Mouse (Mus musculus) adrenal gland, postnatal 36 days (tissue): Measurements from ENCODE around the gene Msh4. TPM values are rescaled to one million over a fixed set of nuclear protein-coding genes. Genes with fewer than 3 reads are reported as not detected.
"Not testable (repeated sequence)": the region's sequence is repeated elsewhere in the genome, so short reads cannot be mapped to it uniquely, and the experiment has no call there.

ENCODE experiments used
- DNase-seq, 2 experiments: peaks; one replicate each; pipeline ENCODE4 v3.0.0; 2021; ENCODE audit warnings: mixed read lengths in 1 of 2
- total RNA-seq, 2 experiments: library from RNA; stranded (reverse); gene quantifications; 2 replicates each; pipeline ENCODE4 v1.2.3; 2021

The Msh4 gene
- total RNA-seq, 2 experiments from 2014 or later, result 0.07 to 0.13 TPM

GRCm38 (mm10) chr3:153849368-153850015 lies 56.4 kb downstream of the Msh4 start:
- peak; percentile 39 to 47 for DNase-seq

DNA sequence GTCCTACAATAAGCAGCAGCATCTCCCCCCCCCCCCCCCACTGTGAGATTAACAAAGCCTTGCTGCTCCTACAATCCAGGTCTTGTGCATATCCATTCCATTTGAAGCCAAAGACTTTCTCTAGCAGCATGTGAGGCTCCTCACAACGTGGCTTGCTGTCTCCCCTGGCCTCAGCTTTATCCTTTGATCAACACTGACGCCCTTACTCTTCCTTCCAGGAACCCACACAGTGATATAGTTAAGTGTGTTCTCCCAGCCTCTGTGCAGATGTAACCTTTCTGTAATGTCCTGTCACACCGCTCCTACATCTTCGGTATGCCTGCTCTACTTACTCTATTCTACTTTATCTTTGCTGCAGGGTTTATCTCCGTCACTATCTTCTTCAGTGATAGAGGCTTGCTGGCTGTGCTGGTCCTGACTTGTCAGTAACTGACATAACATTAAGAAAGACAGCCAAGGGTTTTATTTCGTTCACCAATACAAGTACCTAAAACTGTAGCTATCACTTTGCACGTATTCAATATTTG lies 58.7 kb downstream of the Msh4 start:
- DNase-seq, result no peak

DNA sequence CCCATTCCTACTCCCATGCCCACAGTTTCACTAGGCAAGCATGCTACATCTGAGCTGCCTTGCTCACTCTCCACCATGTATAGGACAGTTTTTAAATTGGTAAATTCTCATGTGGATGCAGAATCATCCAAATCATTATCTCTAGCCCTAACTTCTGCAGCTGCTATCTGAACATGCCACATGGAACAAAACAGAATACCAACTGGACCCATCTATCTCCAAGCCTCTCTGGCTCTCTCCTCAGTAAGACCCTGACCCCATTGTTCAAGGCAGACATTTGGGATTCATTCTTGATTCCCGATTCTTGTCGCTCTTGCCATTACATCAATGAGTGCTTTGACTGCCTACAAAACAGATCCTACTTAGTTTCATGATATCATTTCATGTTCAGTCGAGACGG lies 59.8 kb downstream of the Msh4 start:
- DNase-seq, result no peak

- DNase-seq, result no peak
Measured at GRCm38 (mm10) chr3:153845500-153845899, 60.4 kb downstream of the Msh4 start.

DNA sequence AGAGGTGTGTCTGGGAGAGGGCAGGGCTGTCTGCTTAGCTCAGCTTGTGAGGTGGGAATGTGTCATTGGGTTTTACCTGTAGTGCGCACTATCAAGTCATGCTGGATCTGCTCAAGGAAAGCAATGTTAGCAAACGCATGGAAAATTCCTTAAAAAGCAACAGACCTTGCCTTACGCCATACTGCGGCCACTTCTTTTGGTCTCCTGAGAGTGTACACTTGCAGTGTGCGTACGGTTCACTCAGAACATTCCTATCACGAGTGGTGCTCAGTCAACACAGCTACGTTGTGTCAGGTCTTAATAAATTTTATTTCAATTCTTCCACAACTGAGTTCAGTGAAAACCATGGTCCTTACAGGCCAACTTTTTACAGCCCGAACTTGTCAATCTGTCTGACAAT lies 61.2 kb downstream of the Msh4 start:
- no peak for DNase-seq

DNA sequence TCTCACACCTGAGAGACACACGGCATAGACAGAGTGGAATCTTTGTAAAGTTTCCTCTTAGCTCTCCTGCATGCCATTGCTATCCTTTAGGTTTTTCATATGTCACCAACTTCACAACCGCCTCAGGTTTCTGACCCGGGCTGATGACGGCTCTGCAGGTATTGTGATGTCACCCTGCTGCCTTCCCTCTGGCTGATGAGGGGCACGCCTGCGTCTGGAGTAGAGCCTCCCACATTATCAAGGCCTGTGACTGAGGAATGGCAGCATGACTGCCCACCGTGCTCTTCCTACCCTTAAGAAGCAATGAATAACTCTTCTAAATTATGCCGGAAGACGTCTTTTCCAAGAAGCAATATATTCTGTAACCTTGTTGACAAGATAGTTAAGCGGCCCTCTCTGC lies 61.9 kb downstream of the Msh4 start, which contains the start of gene Asb17:
Asb17 (plus strand) TSS at position 180 of the 400 bp plus-strand sequence.
- no peak for DNase-seq

GRCm38 (mm10) chr3:153837593-153837992 lies 68.3 kb downstream of the Msh4 start:
- DNase-seq, result no peak

GRCm38 (mm10) chr3:153836316-153836715 lies 69.6 kb downstream of the Msh4 start:
- no peak for DNase-seq

DNA sequence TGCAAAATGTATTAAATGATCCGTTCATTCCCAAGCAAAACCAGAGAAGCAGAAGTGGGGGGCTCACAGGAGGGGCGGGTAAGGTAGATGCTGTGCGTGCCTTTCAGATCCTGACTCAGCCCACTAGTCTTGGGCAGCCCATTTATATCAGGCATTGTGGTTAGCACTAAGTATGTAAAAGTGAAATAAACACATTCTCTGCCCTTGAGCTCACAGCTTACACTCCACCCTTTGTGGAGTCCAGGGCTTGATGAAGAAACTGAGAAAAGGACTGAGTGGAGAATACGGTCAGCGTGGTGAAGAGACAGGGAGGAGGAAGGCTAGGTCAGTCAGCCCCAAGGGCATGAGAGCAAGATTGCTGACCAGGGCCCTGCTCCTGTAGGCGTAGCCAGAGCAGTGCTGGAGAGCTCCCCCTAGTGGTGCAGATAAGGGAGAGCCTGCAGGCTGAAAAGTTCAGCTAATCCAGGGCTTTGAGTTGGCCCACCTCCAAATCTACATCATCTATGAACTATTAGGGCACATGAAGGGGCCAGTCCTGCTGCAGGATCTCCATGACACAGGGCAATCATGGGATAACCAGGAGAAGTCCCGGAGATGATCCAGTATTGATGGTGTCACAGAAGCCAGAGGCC lies 70.4 kb downstream of the Msh4 start:
- peak; percentile 83 to 89 for DNase-seq

DNA sequence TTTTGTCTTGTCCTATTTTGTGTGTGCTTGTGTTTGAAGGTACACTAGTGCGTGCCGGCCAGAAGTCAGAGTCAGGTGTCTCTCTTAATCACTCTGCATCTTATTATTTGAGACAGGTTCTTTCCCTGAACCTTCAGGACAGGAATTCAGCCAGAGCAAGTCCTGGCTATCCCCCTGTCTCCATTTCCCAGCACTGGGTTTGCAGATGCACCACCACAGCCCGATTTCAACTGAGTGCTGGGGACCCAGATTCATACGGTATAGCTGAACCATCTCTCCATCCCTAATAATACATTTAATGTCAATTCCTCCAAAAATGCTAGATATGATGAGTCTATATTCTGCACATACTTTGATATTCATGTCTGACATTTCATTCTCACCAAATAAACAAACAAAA lies 71.9 kb downstream of the Msh4 start:
- DNase-seq, result no peak

- no peak for DNase-seq
Measured at GRCm38 (mm10) chr3:153832654-153832945, 73.3 kb downstream of the Msh4 start.

GRCm38 (mm10) chr3:153831873-153832653 lies 73.9 kb downstream of the Msh4 start:
- DNase-seq, result no peak

GRCm38 (mm10) chr3:153831014-153831872 lies 74.7 kb downstream of the Msh4 start:
- DNase-seq, result peak in 1 of 2 experiments; percentile 34

DNA sequence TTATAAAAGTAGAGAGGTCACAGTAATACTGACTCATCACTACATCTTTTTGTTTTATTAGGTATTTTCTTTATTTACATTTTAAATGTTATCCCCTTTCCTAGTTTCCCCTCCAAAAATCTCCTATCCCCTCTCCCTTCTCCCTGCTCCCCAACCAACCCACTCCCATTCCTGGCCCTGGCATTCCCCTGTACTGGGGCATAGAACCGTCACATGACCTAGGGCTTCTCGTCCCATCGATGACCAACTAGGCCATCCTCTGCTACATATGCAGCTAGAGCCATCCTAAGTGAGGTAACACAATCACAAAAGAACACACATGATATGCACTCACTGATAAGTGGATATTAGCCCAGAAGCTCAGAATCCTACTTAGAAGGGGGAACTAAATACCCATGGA lies 76.2 kb downstream of the Msh4 start:
- not testable (repeated sequence) for DNase-seq

DNA sequence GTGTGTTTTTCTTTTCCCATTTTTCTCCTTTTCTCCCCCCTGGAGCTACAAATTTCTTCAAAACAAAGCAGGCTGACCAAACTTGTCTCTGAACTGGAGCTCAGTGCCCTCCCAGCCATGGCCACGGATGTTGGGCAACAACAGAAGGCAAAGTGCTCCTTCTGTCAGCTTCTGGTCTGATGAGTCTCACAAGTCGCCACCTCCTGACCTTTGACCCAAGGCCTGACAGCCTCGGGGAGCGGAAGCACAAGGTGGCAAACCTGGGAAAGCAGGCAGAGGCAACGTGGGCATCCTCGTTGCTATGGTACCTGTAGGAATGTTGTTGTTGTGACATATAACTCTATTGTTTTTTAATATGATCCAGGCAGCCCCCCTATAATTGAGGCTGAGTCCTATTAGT lies 79.3 kb downstream of the Msh4 start:
- no peak for DNase-seq

DNA sequence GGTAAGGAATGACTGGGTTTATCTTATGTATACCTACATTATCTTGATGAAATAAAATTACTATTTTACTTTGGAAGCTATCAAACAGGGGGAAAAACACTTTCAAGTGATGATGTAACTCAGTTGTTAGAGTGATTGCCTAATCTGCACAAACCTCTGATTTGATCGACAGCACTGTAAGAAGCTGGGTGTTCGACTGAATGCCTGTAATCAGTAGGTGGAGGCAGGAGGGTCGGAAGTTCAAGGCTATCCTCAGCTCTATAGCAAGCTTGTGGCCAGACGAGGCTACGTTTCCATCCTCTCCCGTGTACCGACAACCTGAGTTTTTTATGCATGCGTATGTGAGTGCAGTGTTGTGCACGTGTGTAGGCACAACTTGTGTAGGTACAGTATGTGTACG lies 80.7 kb downstream of the Msh4 start:
- no peak for DNase-seq

DNA sequence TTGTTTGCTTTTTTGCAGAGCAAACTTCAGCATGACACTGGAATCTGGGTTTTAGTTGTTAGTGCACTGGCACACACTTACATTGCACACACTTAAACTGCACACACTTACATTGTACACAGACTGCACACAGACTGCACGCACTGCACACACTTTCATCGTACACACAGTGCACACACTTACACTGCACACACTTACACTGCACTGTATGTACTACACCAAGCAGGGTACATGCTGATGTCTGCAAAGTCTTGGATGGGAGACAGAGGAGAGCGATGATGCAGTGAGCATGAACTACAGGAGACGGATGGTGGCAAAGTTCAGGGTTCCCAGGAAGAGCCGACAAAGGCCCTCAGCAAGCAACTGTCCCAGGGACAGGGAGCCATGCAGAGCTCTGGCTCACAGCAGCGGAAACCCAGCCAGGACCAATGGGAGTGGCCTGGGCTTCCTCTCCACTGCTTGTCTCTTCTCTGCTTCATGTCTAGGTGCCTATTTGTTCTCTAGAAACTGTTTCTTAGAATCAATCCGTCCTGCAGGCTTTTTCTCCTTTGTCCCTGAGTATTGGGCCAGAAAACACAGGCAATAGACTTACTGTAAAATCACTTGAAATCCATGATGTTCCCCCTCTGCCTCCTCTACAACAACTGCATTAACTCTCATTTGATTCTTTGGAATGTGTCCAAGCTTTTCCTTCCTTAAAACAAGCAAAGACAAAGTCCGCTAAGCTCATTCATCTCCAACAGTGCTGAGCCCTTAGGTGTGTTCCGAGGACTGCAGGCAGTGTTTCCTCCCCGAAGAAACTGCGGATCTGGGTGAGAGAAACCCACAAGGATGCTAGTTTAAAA lies 82.0 kb downstream of the Msh4 start:
- DNase-seq, result peak; percentile 11 to 25

GRCm38 (mm10) chr3:153819438-153819837 lies 86.5 kb downstream of the Msh4 start:
- DNase-seq, result no peak

DNA sequence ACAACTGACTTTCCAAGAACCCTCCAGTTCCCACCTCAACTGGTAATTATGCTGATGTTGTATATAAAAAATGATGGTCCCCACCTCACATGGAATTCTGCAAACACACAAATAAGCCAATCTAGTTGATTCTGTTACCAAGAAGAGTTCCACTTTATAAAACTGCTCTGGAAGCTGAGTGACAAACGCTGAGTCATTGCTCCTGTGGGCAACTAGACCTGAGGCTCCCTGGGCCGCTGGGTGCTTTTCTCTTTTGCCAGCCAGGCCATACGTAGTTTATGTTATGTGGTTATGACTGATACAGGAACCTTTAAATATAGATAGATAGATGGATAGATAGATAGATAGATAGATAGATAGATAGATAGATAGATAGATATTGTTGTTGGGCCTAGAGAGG lies 87.2 kb downstream of the Msh4 start:
- DNase-seq, result no peak

DNA sequence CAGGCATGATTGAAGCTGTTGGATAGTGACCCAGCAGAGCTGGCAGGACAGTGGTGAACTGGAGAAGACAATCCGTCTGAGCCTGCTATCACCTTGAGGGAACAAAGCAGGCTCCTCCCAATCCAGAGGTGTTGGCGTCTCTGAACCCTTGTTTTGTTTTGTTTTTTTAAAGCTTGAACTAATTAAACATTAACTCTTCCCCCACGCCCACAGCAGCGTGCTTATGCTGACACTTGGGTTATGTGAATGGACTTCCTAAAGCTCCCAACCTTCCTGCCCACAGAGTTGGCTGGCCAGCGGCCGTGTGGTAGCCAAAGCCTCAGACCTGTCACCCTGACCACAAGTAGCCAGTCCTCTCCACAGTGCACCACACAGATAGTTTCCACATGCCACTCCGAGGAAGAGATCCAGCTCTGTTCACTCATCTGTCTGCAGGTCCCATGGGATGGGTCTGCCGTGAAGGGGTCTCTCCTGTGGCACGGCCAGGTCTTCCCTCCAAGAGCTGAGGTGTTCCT lies 88.5 kb downstream of the Msh4 start:
- DNase-seq, result no peak

- DNase-seq, result peak; percentile 29
Measured at GRCm38 (mm10) chr3:153814026-153814425, 91.9 kb downstream of the Msh4 start.
